Mouse (Mus musculus): ENCODE results near the gene Apex2. TPM values are rescaled to one million over a fixed set of nuclear protein-coding genes. Genes with fewer than 3 reads are reported as not detected.

The Apex2 gene
- polyA plus RNA-seq (2017; shearing (Covaris generic)), result 11.3 TPM

GRCm38 (mm10) chrX:150589696-150590095 lies at the start of gene Apex2:
TSS of gene Apex2 (minus strand) at chrX:150589868.

GRCm38 (mm10) chrX:150588023-150588764 lies 1.5 kb downstream of the Apex2 start, which contains the start of gene Pfkfb1:
TSS of gene Pfkfb1 (plus strand) at chrX:150588229.

GRCm38 (mm10) chrX:150547239-150547638 lies 42.4 kb downstream of the Apex2 start, which contains the start of gene Alas2:
TSS of gene Alas2 (plus strand) at chrX:150547375.

Other genes starting within 250 kb of the Apex2 start
- 5.3 TPM for gene Tmem29, start 130.7 kb downstream of the Apex2 start, polyA plus RNA-seq (2017; shearing (Covaris generic))
- gene Alas2, start 42.5 kb downstream of the Apex2 start, polyA plus RNA-seq (2017; shearing (Covaris generic)), result not detected
- 3.0 TPM for gene Pfkfb1, start 1.6 kb downstream of the Apex2 start, polyA plus RNA-seq (2017; shearing (Covaris generic))
- gene Tro, start 67.7 kb upstream of the Apex2 start, polyA plus RNA-seq (2017; shearing (Covaris generic)), result not detected
- 2.1 TPM for gene Maged2, start 224.5 kb upstream of the Apex2 start, polyA plus RNA-seq (2017; shearing (Covaris generic))

Measured in naive thymus-derived CD4-positive, alpha-beta T cell, adult 5 months (primary cell).